Mouse (Mus musculus) embryonic facial prominence, embryonic 12.5 days (tissue): Measurements from ENCODE around the gene 9430015G10Rik. TPM values are rescaled to one million over a fixed set of nuclear protein-coding genes. Genes with fewer than 3 reads are reported as not detected.

Experiments
- ATAC-seq: fragments of 200-750 bp; cut with Nextera tagmentation; 2 replicates; pipeline ENCODE4 v1.8.0; 2017; ENCODE audit not compliant: insufficient number of reproducible peaks, insufficient read depth, low FRiP score, low TSS enrichment
- H3K27ac ChIP-seq: fragments of 300-500 bp; sonication (generic); 2 replicates; pipeline ENCODE4 v1.5.1; 2016; ENCODE audit warnings: mild to moderate bottlenecking
- H3K27me3 ChIP-seq: fragments of 300-500 bp; sonication (generic); 2 replicates; pipeline ENCODE4 v1.6.1; 2016; ENCODE audit warnings: mild to moderate bottlenecking, moderate library complexity
- H3K36me3 ChIP-seq: fragments of 300-500 bp; sonication (generic); 2 replicates; pipeline ENCODE4 v1.6.1; 2016; ENCODE audit warnings: mild to moderate bottlenecking
- H3K4me1 ChIP-seq: fragments of 300-500 bp; sonication (generic); 2 replicates; pipeline ENCODE4 v1.6.1; 2016
- H3K4me2 ChIP-seq: fragments of 300-500 bp; sonication (generic); replicated peaks from 2 replicates; pipeline ENCODE4 v1.6.1; 2016; ENCODE audit warnings: mild to moderate bottlenecking, moderate library complexity
- H3K4me3 ChIP-seq: fragments of 300-500 bp; sonication (generic); 2 replicates; pipeline ENCODE4 v1.5.1; 2016; ENCODE audit warnings: mild to moderate bottlenecking
- H3K9ac ChIP-seq: fragments of 300-500 bp; sonication (generic); 2 replicates; pipeline ENCODE4 v1.6.1; 2016; ENCODE audit warnings: mild to moderate bottlenecking, moderate library complexity
- H3K9me3 ChIP-seq: fragments of 300-500 bp; sonication (generic); 2 replicates; pipeline ENCODE4 v1.6.1; 2016; ENCODE audit warnings: mild to moderate bottlenecking, moderate library complexity
- WGBS: fragments of 180-500 bp; shearing (Covaris S2); methylation state at CpG from one replicate; pipeline ENCODE4 v1.1.7; 2016; 5-methylcytosine and 5-hydroxymethylcytosine counted together
- polyA plus RNA-seq: library from polyadenylated mRNA; unstranded; fragments of >200 nt; fragmentation: Nextera tagmentation; extraction: Ambion mirVana; gene quantifications from 2 replicates; pipeline ENCODE4 v1.2.1, GENCODE M21; 2016

9430015G10Rik gene
- 54.8 and 55.5 TPM in 2 replicates for polyA plus RNA-seq

DNA sequence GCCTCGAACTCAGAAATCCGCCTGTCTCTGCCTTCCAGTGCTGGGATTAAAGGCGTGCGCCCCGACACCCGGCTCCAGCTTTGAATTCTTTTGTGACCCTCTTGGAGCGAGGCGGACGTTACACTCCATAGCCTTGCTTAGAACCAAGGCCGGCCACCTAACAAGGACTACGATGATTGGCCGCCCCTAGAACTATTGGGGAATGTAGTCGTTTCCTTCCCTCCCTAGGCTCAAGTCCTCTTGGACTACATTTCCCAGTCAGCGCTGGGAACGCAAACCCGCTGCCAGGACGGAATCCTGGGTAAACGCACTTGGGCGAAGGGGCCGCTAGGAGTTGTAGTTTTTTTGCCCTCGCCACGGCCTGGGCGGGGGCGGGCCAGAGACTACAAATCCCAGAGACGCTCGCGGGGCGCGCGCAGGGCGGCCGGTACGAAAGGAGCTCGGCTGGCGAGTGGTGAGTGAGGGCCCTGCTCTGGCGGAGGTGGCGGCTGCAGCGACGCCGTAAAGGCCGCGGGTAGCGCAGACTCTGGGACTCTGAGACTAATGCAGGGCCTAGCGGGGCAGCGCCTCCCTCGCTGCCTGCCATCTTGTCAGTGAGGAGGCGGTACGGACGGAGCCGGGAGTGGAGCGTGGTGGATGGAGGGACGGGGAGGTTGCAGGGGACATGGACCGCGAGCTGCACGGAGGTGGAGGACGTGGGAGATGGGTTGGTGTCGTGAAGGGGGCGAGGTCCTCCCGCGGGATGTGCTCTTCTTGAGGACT is at the start of gene 9430015G10Rik:
TSS of gene 9430015G10Rik (plus strand) at position 413 of the 762 bp plus-strand sequence.
- H3K27me3 ChIP-seq, result no peaks in the 10 kb centered on the region
- peak within 1 kb of the TSS; percentile 92 for H3K27ac ChIP-seq
- H3K4me1 ChIP-seq, result no peaks in the 10 kb centered on the region
- peak within 1 kb of the TSS; percentile 60 for H3K4me2 ChIP-seq
- 0 out of 2 replicates have a peak, but pooled peaks cover 6% of the 10 kb centered on the region for H3K36me3 ChIP-seq
- ATAC-seq, result peak; percentile 98
- peak within 1 kb of the TSS; percentile 88 for H3K9ac ChIP-seq
- no peaks in the 10 kb centered on the region for H3K9me3 ChIP-seq
- WGBS, result under 1% methylated on average over 60 of the region's 60 CpGs
- peak within 1 kb of the TSS; percentile 79 for H3K4me3 ChIP-seq

DNA sequence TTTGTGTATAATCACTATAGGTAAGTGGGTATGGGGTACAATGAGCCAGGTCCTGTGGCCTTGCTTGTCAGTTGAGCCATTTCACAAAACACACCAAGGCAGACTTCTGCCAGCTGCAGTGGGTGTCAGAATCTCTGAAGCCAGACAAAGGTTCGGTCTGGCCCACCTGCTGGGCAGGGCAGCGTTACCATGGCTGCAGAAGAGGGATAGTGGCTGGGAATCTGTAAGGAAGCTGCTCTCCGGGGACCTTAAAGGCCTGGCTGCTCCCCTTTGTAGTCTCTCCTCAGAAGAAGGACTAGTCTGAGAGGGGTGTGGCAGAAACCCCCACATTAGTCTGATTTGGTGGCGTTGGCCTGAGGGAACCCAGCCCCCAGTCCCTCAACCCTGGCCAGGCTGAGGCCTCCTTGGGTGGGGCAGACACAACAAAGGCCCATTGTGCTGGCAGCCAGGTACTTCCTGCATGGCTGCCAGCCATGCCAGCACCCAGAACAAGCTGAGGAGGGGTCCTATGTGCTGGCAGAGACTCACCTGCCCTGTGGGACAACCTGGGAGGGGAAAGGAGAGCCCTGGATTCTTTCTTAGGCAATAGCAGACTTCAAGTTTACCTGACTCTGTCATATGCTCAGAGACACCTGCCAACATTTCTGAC is 45.8 kb upstream of the 9430015G10Rik start:
- no peak overlapping the region for H3K9ac ChIP-seq
- H3K27ac ChIP-seq, result no peak overlapping the region
- no peak overlapping the region for H3K4me3 ChIP-seq
- H3K27me3 ChIP-seq, result no peaks in the 10 kb centered on the region; the same call in 1 of the 2 replicates
- no peaks in the 10 kb centered on the region for H3K4me1 ChIP-seq
- ATAC-seq, result no peak
- no peaks in the 10 kb centered on the region for H3K36me3 ChIP-seq
- H3K9me3 ChIP-seq, result no peaks in the 10 kb centered on the region
- 10% methylated on average over 4 of the region's 4 CpGs for WGBS
- no peak overlapping the region for H3K4me2 ChIP-seq

DNA sequence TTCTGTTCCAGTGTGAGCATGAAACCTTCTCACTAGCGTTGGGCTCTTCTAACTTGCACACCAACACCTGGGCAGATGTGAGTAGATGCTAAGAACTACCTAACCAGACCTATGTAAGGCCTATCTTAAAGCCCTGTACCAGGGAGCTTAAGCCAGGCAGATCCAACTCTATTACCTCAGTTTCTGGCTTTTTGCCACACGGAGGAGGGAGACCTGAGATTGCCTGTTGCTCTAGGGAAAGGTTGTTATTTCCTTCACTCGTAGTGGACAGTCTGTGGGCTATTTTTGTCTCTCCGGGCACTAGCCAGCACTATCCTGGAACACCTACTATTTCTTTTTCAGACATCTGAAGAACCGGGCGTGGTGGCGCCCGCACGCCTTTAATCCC is 45.3 kb upstream of the 9430015G10Rik start:
- Histone ChIP-seq H3K4me3 (no peak overlapping the region), H3K27me3 (no peaks in the 10 kb centered on the region), H3K9ac (no peak overlapping the region), H3K27ac (no peak overlapping the region), H3K4me2 (no peak overlapping the region), H3K4me1 (no peaks in the 10 kb centered on the region), H3K36me3 (no peaks in the 10 kb centered on the region), H3K9me3 (no peaks in the 10 kb centered on the region)
- 84% methylated on average over 9 of the region's 9 CpGs for WGBS
- no peak for ATAC-seq

DNA sequence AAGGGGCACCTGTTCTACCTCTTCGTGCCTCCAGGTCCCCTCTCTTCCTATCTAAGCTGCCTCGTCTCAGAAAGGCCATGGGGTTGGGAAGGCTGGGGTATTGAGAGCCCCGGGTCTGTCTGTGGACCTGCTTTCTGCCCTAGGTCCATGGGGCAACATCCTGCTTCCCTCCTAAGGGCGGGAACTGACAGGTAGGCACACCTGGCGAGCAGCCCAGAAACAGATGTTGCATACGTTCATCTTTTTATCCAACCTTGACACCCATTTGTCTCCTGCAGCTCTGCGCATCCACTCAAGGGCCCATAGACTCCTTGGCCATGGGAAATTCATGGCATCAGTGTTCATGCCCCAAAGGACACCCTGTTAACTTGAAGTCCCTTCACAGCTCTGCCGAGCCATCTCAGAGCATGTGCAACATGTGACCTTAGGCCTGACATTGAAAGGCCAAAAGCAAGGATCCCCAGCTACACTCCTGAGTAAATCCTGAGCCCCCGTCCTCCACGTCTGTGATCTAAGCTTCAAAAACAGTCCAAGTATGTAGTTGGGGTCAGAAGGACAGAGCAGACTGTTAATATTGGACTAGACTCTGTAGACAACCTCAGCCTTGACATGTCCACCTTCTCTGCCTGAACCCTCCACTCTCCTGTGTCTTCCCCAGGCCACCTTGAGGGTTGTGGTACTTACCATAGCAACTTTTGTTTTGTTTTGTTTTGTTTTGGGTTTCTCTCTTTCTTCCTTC is 44.5 kb upstream of the 9430015G10Rik start:
- Histone ChIP-seq H3K9me3 (no peaks in the 10 kb centered on the region), H3K4me3 (no peak overlapping the region), H3K4me1 (peaks cover 4% of the 10 kb centered on the region), H3K9ac (no peak overlapping the region), H3K27ac (no peak overlapping the region), H3K4me2 (no peak overlapping the region), H3K27me3 (no peaks in the 10 kb centered on the region), H3K36me3 (no peaks in the 10 kb centered on the region)
- no peak for ATAC-seq
- WGBS, result 84% methylated on average over 10 of the region's 10 CpGs

DNA sequence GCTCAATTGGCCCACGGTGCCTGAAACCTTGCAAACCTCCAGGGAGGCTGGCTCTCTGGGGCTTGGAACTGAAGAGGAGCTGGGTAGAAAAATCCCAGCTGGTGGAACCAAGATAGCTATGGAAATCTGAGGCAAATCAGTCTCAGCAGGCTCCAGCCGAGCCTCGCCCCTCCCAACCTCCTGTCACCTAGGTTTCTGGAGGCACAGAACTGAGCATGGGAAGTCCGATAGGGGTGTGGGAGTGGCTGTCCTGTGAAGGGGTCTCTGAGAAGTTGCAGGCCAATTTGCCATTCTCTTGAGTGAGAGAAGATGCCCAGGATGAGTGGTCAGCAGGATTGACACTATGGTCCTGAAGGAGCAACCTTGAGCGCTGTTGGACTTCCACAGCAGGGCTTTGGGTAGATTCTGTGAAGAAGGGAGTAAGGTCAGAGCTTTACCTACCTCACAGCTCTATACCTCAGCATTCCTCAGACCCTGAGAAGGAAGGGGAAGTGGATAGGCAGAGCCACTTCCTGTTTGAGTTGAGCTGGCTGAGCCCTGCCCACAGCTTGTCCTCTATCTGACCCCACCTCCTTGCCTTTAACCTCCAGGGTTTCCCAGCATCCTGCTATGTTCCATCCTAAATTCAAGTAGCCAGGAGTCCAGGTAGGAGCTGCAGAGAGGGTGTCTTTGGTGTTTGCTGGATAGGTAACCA is 42.4 kb upstream of the 9430015G10Rik start:
- H3K27ac ChIP-seq, result no peak overlapping the region
- no peak overlapping the region for H3K9ac ChIP-seq
- H3K4me1 ChIP-seq, result peaks cover 10% of the 10 kb centered on the region
- no peak overlapping the region for H3K4me3 ChIP-seq
- H3K9me3 ChIP-seq, result no peaks in the 10 kb centered on the region
- 72% methylated on average over 5 of the region's 5 CpGs for WGBS
- no peak for ATAC-seq
- H3K36me3 ChIP-seq, result no peaks in the 10 kb centered on the region
- no peaks in the 10 kb centered on the region for H3K27me3 ChIP-seq
- no peak overlapping the region for H3K4me2 ChIP-seq

DNA sequence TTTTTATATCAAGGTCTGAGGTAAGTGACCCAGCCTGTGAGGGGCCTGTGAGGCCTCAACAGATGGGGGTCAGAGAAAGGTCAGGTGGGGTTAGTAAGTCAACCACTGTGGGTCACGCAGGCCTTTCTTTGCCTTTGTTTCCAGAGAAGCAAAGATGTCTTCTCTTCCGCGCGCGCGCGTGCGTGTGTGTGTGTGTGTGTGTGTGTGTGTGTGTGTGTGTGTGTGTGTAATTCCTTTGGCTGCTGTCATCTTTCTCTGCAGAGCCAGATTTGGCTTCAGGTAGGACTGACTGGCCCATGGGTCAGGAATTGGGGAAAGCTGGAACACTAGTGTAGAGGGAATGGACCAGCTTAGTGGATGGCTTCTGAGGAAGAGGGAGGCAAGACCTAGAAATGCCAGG is 40.1 kb upstream of the 9430015G10Rik start:
- 73% methylated on average over 8 of the region's 8 CpGs for WGBS

DNA sequence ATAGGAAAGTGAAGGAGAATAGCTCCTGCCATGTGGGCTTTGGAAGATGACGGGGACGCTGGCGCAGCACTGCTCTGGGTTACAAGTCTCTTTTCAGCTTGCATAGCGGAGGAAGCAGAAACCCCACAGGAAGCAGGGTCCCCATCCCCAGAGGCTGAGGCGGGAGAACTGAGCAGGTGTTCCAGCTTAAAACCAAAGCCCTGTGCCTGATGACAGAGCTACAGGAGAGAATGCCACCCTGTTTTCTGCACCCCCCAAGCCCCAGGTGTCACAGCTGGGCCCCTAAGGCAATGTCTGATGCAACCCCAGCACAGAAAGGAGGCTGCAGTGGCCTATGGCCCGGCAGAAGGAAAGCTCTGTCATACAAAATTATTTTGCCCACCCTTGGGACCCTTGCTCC is 39.5 kb upstream of the 9430015G10Rik start:
- 0 out of 2 replicates have a peak overlapping the region, but pooled peaks have one; percentile 54 for H3K27ac ChIP-seq
- H3K27me3 ChIP-seq, result no peaks in the 10 kb centered on the region
- no peak overlapping the region for H3K4me2 ChIP-seq
- no peak overlapping the region for H3K4me3 ChIP-seq
- 37% methylated on average over 6 of the region's 6 CpGs for WGBS
- 0 out of 2 replicates have a peak, but pooled peaks have one; percentile 28 for ATAC-seq
- peaks cover 10% of the 10 kb centered on the region for H3K4me1 ChIP-seq
- H3K9me3 ChIP-seq, result no peaks in the 10 kb centered on the region
- H3K9ac ChIP-seq, result no peak overlapping the region
- no peaks in the 10 kb centered on the region for H3K36me3 ChIP-seq

More for the DNA sequence above, 40.1 kb upstream of the 9430015G10Rik start:
- Histone ChIP-seq H3K27ac (0 out of 2 replicates have a peak overlapping the region, but pooled peaks have one; percentile 54), H3K36me3 (no peaks in the 10 kb centered on the region), H3K4me3 (no peak overlapping the region), H3K4me1 (peaks cover 10% of the 10 kb centered on the region), H3K9me3 (no peaks in the 10 kb centered on the region), H3K9ac (no peak overlapping the region), H3K27me3 (no peaks in the 10 kb centered on the region), H3K4me2 (no peak overlapping the region)
- no peak for ATAC-seq

DNA sequence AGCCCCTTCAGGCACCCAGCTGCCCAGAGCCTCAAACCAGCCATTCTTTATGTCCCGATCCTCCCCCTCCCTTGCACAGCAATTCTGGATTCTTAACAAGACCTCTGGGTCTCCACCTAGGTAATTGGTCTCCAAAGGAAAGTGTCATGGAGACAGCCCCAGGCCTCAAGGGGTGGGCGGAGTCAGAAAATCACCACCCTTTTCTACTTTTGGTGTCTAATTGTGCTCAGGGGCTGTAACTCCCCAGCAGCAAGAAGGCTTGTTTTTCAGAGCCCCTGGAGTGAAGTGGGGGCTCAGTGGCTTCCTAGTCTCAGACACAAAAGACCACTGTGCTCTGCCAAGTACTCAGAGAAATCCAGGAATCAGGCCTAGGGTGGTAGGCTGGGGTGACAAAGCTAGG is 39.1 kb upstream of the 9430015G10Rik start:
- H3K36me3 ChIP-seq, result no peaks in the 10 kb centered on the region

DNA sequence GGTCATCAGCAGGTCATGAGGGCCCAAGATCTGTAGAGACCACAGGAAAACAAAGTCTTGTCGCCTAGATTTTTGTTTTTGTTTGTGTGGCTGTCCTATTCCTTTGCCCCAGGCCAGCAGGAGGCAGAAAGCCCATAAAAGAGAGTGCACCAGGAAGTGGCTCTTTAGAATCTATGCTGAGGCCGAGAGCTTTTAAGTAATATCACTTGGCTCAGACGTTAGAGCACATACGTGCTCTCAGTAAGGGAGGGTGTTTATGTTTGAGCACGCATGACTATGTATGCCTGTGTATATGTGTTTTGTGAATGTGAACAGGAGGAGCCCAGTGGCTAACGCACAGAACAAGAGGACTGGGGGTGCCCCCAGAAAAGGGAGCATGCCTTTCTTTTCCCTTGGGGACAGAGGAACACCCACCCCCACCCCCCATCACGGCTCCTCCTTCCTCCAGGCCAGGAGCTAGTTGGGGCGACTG is 32.8 kb upstream of the 9430015G10Rik start:
- Histone ChIP-seq H3K9ac (no peak overlapping the region), H3K4me2 (peak overlapping the region; percentile 84), H3K27me3 (peaks cover 12% of the 10 kb centered on the region), H3K36me3 (no peaks in the 10 kb centered on the region), H3K4me1 (peaks cover 18% of the 10 kb centered on the region), H3K9me3 (no peaks in the 10 kb centered on the region), H3K4me3 (peak overlapping the region; percentile 39), H3K27ac (0 out of 2 replicates have a peak overlapping the region, but pooled peaks have one; percentile 2)
- ATAC-seq, result no peak
- 9% methylated on average over 8 of the region's 8 CpGs for WGBS

More for the DNA sequence above, 39.1 kb upstream of the 9430015G10Rik start:
- no peak for ATAC-seq
- Histone ChIP-seq H3K4me3 (no peak overlapping the region), H3K27ac (0 out of 2 replicates have a peak overlapping the region, but pooled peaks have one; percentile 54), H3K4me1 (peaks cover 10% of the 10 kb centered on the region), H3K9ac (no peak overlapping the region), H3K9me3 (no peaks in the 10 kb centered on the region), H3K4me2 (no peak overlapping the region), H3K27me3 (no peaks in the 10 kb centered on the region)
- WGBS, result 38% methylated on average over 2 of the region's 2 CpGs

DNA sequence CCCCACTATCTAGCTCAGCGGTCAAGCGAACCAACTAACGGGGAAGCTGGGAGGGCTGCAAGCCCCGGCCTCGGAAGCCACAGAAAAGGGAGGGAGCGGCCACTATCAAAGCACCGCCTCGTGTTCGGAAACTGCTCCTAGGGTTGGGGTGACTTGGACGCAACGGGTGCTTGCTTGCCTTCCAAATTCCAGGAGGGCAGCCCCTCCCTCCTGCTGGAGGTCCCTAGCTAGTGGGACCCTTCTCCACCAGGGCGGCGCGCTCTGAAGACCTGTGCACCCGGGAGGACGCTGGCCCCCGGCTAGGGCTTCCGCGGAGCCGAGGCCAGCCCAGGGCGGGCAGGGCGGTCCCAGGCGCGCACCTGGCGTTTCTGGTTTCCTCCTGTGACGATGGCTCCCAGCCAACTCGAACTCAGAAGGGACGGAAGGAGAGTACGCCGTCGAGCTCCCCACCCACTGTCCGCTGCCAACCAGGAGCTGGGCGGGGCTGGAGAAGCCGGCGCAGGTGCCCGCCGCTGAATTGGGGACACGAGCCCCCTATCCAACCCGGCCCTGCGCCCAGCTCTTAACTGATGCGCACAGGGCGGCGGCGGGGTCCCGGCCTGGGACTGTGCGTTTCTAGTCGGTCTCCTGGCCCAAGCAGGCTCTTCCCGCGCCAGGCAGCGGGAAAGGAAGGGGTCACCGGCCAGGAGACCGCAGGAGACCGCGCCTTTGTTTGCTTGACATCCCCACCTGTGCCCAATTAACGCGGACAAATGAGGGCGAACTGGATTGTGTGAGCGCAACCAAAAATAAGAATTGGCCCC is 32.1 kb upstream of the 9430015G10Rik start:
- Histone ChIP-seq H3K9me3 (no peaks in the 10 kb centered on the region), H3K36me3 (no peaks in the 10 kb centered on the region), H3K4me1 (peaks cover 23% of the 10 kb centered on the region), H3K4me3 (peak overlapping the region; percentile 39), H3K9ac (peak overlapping the region; percentile 38; the same call in 1 of the 2 replicates), H3K27me3 (peaks cover 12% of the 10 kb centered on the region), H3K27ac (no peak overlapping the region), H3K4me2 (peak overlapping the region; percentile 84)
- peak; percentile 74 for ATAC-seq
- under 1% methylated on average over 55 of the region's 58 CpGs for WGBS
